Mouse (Mus musculus): ENCODE results near the gene 2810021J22Rik.

DNA sequence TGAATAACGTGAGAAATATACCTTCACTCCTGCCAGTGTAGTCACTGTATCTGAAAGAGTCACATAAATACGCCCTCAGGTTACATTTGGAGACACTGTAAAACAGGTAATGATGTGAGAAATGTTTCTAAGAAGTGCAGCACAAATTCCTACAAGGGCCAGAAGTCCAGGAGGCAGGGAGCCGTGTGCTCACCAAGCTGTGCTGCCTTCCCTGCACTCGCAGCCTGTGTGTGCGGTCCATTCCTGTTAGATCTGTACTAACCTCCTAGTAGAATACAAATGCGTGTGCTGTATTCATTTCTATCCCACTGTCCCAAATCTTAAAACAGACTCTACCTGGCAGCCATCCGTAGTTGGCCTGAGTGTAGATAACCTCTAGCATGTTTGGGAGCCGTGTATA lies 6.3 kb upstream of the 2810021J22Rik start:
- no peak for TF ChIP-seq CTCF (IDR thresholded peaks at IDR 0.05; ENCODE audit: low read depth, low read length)
- TF ChIP-seq GATA1 (IDR thresholded peaks at IDR 0.05; ENCODE audit: borderline replicate concordance, low read length) = no peak
- no peak for TF ChIP-seq GATA2 (IDR thresholded peaks at IDR 0.05; ENCODE audit: borderline replicate concordance, low read depth, low read length)
- TF ChIP-seq POLR2AphosphoS5 (IDR thresholded peaks at IDR 0.05; ENCODE audit: insufficient replicate concordance, low read depth, low read length) = no peak
- no peak for TF ChIP-seq TAL1 (conservative IDR thresholded peaks at IDR 0.05; ENCODE audit: low read depth, low read length)
